Mouse (Mus musculus) frontal cortex, adult (tissue): ENCODE measurements around the gene Cartpt.
"Not testable (repeated sequence)": the region's sequence is repeated elsewhere in the genome, so short reads cannot be mapped to it uniquely, and the experiment has no call there.

Experiments
- ATAC-seq: cut with Nextera tagmentation; 2 replicates; pipeline ENCODE4 v1.9.2; 2017; ENCODE audit warnings: mild to moderate bottlenecking, moderate library complexity, mixed read lengths; ENCODE audit not compliant: low TSS enrichment

Cartpt gene

GRCm38 (mm10) chr13:99857336-99857735 is 43.6 kb downstream of the Cartpt start:
- ATAC-seq: no peak

- ATAC-seq: no peak
Measured at GRCm38 (mm10) chr13:99855229-99855628, 45.7 kb downstream of the Cartpt start.

- ATAC-seq: no peak
Measured at GRCm38 (mm10) chr13:99853131-99853530, 47.8 kb downstream of the Cartpt start.

- not testable (repeated sequence) for ATAC-seq
Measured at GRCm38 (mm10) chr13:99852416-99852815, 48.5 kb downstream of the Cartpt start.

- no peak for ATAC-seq
Measured at GRCm38 (mm10) chr13:99851026-99851425, 49.9 kb downstream of the Cartpt start.

GRCm38 (mm10) chr13:99849597-99849996 is 51.3 kb downstream of the Cartpt start:
- peak; percentile 98 for ATAC-seq
